Mouse (Mus musculus) E14TG2a.4 (cell line): ENCODE measurements around the gene Fbxw21.

ENCODE experiments used
- CTCF ChIP-seq: conservative IDR thresholded peaks from 2 replicates; pipeline ENCODE4 v1.5.1; 2014; ENCODE audit warnings: low read length
- POU5F1 ChIP-seq: IDR thresholded peaks from 2 replicates; pipeline ENCODE4 v1.6.1; 2014; ENCODE audit warnings: low read length, borderline replicate concordance

GRCm38 (mm10) chr9:109107341-109107740 lies 54.5 kb downstream of the Fbxw21 start:
- TF ChIP-seq CTCF (no peak), POU5F1 (no peak)
